Mouse (Mus musculus): Measurements from ENCODE around the gene Glrx2. TPM values are rescaled to one million over a fixed set of nuclear protein-coding genes. Genes with fewer than 3 reads are reported as not detected.
"Not testable (repeated sequence)": the region's sequence is repeated elsewhere in the genome, so short reads cannot be mapped to it uniquely, and the experiment has no call there.

The Glrx2 gene
- 34.3 and 45.1 TPM in 2 replicates for polyA plus RNA-seq (2012; ENCODE audit: insufficient read depth, insufficient read length, missing spikeins)

- H3K4me1 ChIP-seq (ENCODE audit: control insufficient read depth, insufficient read depth, low read length); H3K27ac ChIP-seq (ENCODE audit: insufficient read depth, low read depth, low read length): not testable (repeated sequence)
Observed at GRCm38 (mm10) chr1:143716038-143716437, at the start of gene Glrx2. Glrx2 (plus strand) TSS chr1:143716338.

GRCm38 (mm10) chr1:143675734-143676361 is 40.3 kb upstream of the Glrx2 start:
- H3K4me1 ChIP-seq (ENCODE audit: control insufficient read depth, insufficient read depth, low read length), result no peaks in the 10 kb centered on the region
- no peak overlapping the region for H3K27ac ChIP-seq (ENCODE audit: insufficient read depth, low read depth, low read length)
- TF ChIP-seq POLR2A (IDR thresholded peaks at IDR 0.05; ENCODE audit: borderline replicate concordance, low read depth, low read length), result no peak
- TF ChIP-seq CTCF (IDR thresholded peaks at IDR 0.05; ENCODE audit: low read depth, low read length), result no peak

More at GRCm38 (mm10) chr1:143716038-143716437, at the start of gene Glrx2:
- H3K4me3 ChIP-seq (ENCODE audit: insufficient read depth, low read length), result not testable (repeated sequence)

GRCm38 (mm10) chr1:143681108-143681507 is 35.0 kb upstream of the Glrx2 start:
- Histone ChIP-seq H3K27ac (ENCODE audit: insufficient read depth, low read depth, low read length) (no peak overlapping the region), H3K4me1 (ENCODE audit: control insufficient read depth, insufficient read depth, low read length) (no peaks in the 10 kb centered on the region), H3K4me3 (ENCODE audit: insufficient read depth, low read length) (no peak overlapping the region)
- TF ChIP-seq POLR2A (IDR thresholded peaks at IDR 0.05; ENCODE audit: borderline replicate concordance, low read depth, low read length), result no peak

More at GRCm38 (mm10) chr1:143675734-143676361, 40.3 kb upstream of the Glrx2 start:
- no peak overlapping the region for H3K4me3 ChIP-seq (ENCODE audit: insufficient read depth, low read length)

- H3K27ac ChIP-seq (ENCODE audit: insufficient read depth, low read depth, low read length), result no peak overlapping the region
- TF ChIP-seq CTCF (IDR thresholded peaks at IDR 0.05; ENCODE audit: low read depth, low read length) (no peak), POLR2A (IDR thresholded peaks at IDR 0.05; ENCODE audit: borderline replicate concordance, low read depth, low read length) (no peak)
- H3K4me3 ChIP-seq (ENCODE audit: insufficient read depth, low read length), result no peak overlapping the region
- no peaks in the 10 kb centered on the region for H3K4me1 ChIP-seq (ENCODE audit: control insufficient read depth, insufficient read depth, low read length)
Observed at GRCm38 (mm10) chr1:143684849-143685248, 31.3 kb upstream of the Glrx2 start.

GRCm38 (mm10) chr1:143701736-143702135 is 14.4 kb upstream of the Glrx2 start:
- peaks cover 5% of the 10 kb centered on the region for H3K4me1 ChIP-seq (ENCODE audit: control insufficient read depth, insufficient read depth, low read length)
- H3K4me3 ChIP-seq (ENCODE audit: insufficient read depth, low read length), result peak overlapping the region; percentile 93
- no peak overlapping the region; the same call in 1 of the 2 replicates for H3K27ac ChIP-seq (ENCODE audit: insufficient read depth, low read depth, low read length)
- no peak for TF ChIP-seq CTCF (IDR thresholded peaks at IDR 0.05; ENCODE audit: low read depth, low read length)
- TF ChIP-seq POLR2A (IDR thresholded peaks at IDR 0.05; ENCODE audit: borderline replicate concordance, low read depth, low read length), result no peak

- peaks cover 5% of the 10 kb centered on the region for H3K4me1 ChIP-seq (ENCODE audit: control insufficient read depth, insufficient read depth, low read length)
- peak overlapping the region; percentile 93 for H3K4me3 ChIP-seq (ENCODE audit: insufficient read depth, low read length)
- peak overlapping the region; percentile 85 for H3K27ac ChIP-seq (ENCODE audit: insufficient read depth, low read depth, low read length)
- TF ChIP-seq CTCF (IDR thresholded peaks at IDR 0.05; ENCODE audit: low read depth, low read length) (no peak), POLR2A (IDR thresholded peaks at IDR 0.05; ENCODE audit: borderline replicate concordance, low read depth, low read length) (no peak)
Observed at GRCm38 (mm10) chr1:143702141-143702740, 13.9 kb upstream of the Glrx2 start.

GRCm38 (mm10) chr1:143702741-143703262 is 13.3 kb upstream of the Glrx2 start, which contains the start of gene Cdc73:
Cdc73 (minus strand) TSS chr1:143702893.
- TF ChIP-seq POLR2A (IDR thresholded peaks at IDR 0.05; ENCODE audit: borderline replicate concordance, low read depth, low read length), result no peak
- TF ChIP-seq CTCF (IDR thresholded peaks at IDR 0.05; ENCODE audit: low read depth, low read length), result no peak
- Histone ChIP-seq H3K4me3 (ENCODE audit: insufficient read depth, low read length) (peak within 1 kb of the TSS; percentile 93), H3K4me1 (ENCODE audit: control insufficient read depth, insufficient read depth, low read length) (peaks cover 5% of the 10 kb centered on the region), H3K27ac (ENCODE audit: insufficient read depth, low read depth, low read length) (peak within 1 kb of the TSS; percentile 85)

GRCm38 (mm10) chr1:143707006-143707405 is 9.1 kb upstream of the Glrx2 start:
- no peak for TF ChIP-seq POLR2A (IDR thresholded peaks at IDR 0.05; ENCODE audit: borderline replicate concordance, low read depth, low read length)
- TF ChIP-seq CTCF (IDR thresholded peaks at IDR 0.05; ENCODE audit: low read depth, low read length), result no peak
- H3K4me3 ChIP-seq (ENCODE audit: insufficient read depth, low read length), result no peak overlapping the region
- peaks cover 15% of the 10 kb centered on the region for H3K4me1 ChIP-seq (ENCODE audit: control insufficient read depth, insufficient read depth, low read length)
- H3K27ac ChIP-seq (ENCODE audit: insufficient read depth, low read depth, low read length), result no peak overlapping the region

- TF ChIP-seq POLR2A (IDR thresholded peaks at IDR 0.05; ENCODE audit: borderline replicate concordance, low read depth, low read length) (no peak), CTCF (IDR thresholded peaks at IDR 0.05; ENCODE audit: low read depth, low read length) (no peak)
- peaks cover 13% of the 10 kb centered on the region for H3K4me1 ChIP-seq (ENCODE audit: control insufficient read depth, insufficient read depth, low read length)
- no peak overlapping the region for H3K27ac ChIP-seq (ENCODE audit: insufficient read depth, low read depth, low read length)
- H3K4me3 ChIP-seq (ENCODE audit: insufficient read depth, low read length), result no peak overlapping the region
Observed at GRCm38 (mm10) chr1:143708361-143708760, 7.8 kb upstream of the Glrx2 start.

- no peak for TF ChIP-seq CTCF (IDR thresholded peaks at IDR 0.05; ENCODE audit: low read depth, low read length)
- no peak for TF ChIP-seq POLR2A (IDR thresholded peaks at IDR 0.05; ENCODE audit: borderline replicate concordance, low read depth, low read length)
- Histone ChIP-seq H3K4me1 (ENCODE audit: control insufficient read depth, insufficient read depth, low read length) (peaks cover 12% of the 10 kb centered on the region), H3K4me3 (ENCODE audit: insufficient read depth, low read length) (no peak overlapping the region), H3K27ac (ENCODE audit: insufficient read depth, low read depth, low read length) (no peak overlapping the region)
Observed at GRCm38 (mm10) chr1:143709966-143710626, 6.0 kb upstream of the Glrx2 start.

Data from bone marrow macrophage, adult 2 months (primary cell).